Mouse (Mus musculus) brain, embryonic 14.5 days (tissue): ENCODE measurements around the gene Pcnp. TPM values are rescaled to one million over a fixed set of nuclear protein-coding genes. Genes with fewer than 3 reads are reported as not detected.
"Not testable (repeated sequence)": the region's sequence is repeated elsewhere in the genome, so short reads cannot be mapped to it uniquely, and the experiment has no call there.

Experiments
- DNase-seq: peaks from one replicate; pipeline ENCODE4 v3.0.0-alpha.2; 2011; ENCODE audit warnings: low read depth
- CTCF ChIP-seq: fragments of 200-500 bp; IDR thresholded peaks from 2 replicates; pipeline ENCODE4 v1.5.1; 2012; ENCODE audit warnings: inconsistent platforms, mild to moderate bottlenecking, moderate library complexity, borderline replicate concordance; ENCODE audit not compliant: insufficient read depth, insufficient read length; ENCODE audit errors: extremely low read depth
- POLR2A ChIP-seq: fragments of 200-500 bp; IDR thresholded peaks from 2 replicates; pipeline ENCODE4 v1.6.1; 2012; ENCODE audit warnings: mild to moderate bottlenecking, inconsistent platforms, borderline replicate concordance; ENCODE audit not compliant: poor library complexity, insufficient read depth, insufficient read length, severe bottlenecking; ENCODE audit errors: extremely low read depth
- polyA plus RNA-seq: library from polyadenylated mRNA; depleted of rRNA; stranded (reverse); fragments of >200 nt; gene quantifications from 2 replicates; pipeline ENCODE4 v1.2.3, GENCODE M21; 2012

The Pcnp gene
- polyA plus RNA-seq, 1 experiment = 88.9 TPM

DNA sequence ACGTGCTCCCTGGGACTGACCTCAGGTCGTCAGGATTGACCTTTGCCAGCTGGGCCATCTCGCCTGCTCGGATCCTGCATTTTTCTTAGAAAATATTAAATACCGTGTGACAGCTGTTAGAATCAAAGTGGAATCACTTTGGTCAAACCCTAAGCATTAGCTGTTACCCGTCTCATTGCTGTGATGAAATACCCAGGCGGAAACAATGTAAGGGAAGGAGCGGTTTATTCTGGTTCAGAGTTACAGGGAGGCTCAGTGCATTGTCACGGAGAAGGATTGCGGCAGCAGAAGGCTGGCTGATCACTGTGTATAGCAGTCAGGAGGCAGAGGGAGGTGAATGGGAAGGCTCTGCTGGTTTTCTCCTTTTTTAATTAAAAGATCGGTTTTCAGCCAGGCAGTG lies 33.4 kb upstream of the Pcnp start:
- no peak for TF ChIP-seq CTCF
- no peak for TF ChIP-seq POLR2A
- no peak for DNase-seq

DNA sequence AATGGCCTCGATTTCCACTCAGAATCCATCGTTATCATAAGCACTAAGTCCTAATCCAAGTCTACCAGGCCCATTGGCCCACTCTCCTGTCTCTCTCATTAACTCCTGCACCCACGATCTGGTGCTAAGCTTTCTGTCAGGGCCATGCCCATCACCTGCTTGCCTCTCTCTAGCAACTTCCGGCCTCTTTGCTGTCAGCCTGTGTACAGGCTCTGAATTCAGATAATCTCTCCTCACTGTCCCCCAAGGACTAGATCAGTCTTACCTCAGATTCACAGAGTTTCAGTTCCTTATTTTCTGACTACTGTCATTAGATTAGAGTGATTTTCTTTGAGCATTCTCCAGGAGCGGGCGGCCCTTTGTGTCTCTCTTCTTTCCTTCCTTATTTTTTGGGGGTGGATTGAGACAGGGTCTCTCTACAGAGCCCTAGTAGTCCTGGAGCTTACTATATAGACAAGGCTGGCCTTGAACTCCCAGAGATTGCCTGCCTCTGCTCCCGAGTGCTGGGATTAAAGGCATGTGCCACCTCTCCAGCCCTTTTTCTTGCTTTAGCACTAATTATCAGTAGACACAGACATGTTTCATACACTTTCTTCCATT lies 32.6 kb upstream of the Pcnp start:
- DNase-seq = no peak
- no peak for TF ChIP-seq CTCF
- TF ChIP-seq POLR2A = no peak

DNA sequence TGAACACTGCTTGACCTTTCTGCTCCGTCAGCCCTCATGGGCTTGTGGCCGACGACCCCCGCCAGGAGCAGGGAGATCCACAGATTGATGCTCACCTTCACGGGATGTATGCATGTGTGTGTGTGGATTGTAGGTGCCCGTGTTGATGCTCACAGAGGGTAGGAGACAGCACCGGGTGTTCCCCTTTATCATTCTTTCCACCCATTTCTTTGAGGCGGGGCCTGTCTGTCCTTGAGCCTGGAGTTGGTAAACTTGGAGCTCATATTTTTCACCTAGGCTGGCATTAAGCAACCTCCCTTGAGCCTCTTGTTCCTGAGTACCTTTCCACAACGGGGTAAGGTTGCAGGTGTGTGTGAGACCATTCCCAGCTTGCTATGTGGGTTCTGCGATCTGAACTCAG lies 28.6 kb upstream of the Pcnp start:
- TF ChIP-seq POLR2A (no peak), CTCF (no peak)
- DNase-seq = no peak

GRCm38 (mm10) chr16:56056944-56057590 lies 27.5 kb upstream of the Pcnp start:
- DNase-seq = peak; percentile 75
- TF ChIP-seq CTCF (no peak), POLR2A (no peak)

GRCm38 (mm10) chr16:56055911-56056310 lies 26.4 kb upstream of the Pcnp start:
- TF ChIP-seq POLR2A = no peak
- TF ChIP-seq CTCF = no peak
- no peak for DNase-seq

DNA sequence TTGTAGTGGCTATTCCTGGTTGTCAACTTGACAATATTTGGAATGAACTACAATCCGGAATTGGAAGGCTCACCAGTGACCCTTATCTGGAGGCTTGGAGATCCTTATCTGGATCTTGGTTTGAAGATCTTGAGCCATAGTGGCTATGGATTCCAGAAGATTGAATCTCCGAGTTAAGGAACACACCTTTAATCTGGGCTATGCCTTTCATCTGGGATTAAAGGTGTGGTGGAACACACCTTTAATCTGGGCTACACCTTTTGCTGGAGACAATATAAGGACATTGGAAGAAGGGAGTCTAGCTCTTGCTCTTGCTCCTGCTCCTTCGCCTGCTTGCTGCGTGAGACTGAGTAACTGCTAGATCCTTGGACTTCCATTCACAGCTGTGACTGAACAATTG lies 18.5 kb upstream of the Pcnp start, which contains the start of gene Senp7:
Senp7 (plus strand) TSS at position 301 of the 400 bp plus-strand sequence.
- not testable (repeated sequence) for DNase-seq

DNA sequence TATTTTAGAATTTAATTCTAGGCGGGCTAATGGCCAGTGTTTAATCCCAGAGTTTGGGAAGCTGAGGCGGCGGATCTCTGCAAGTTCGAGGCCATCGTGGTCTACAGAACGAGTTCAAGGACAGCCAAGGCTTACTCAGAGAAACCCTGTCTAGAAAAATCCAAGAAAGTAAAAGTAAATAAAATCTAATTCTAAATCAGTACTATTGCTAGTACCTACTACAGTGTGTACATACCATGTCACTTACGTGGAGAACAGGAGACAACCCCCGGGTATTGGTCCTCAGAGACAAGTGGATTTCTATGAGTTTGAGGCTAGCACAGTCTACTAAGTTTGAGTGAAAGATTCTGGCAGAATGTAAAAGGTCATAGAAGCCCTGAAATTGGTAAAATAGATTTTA lies 8.6 kb upstream of the Pcnp start:
- TF ChIP-seq CTCF = no peak
- no peak for TF ChIP-seq POLR2A
- no peak for DNase-seq

DNA sequence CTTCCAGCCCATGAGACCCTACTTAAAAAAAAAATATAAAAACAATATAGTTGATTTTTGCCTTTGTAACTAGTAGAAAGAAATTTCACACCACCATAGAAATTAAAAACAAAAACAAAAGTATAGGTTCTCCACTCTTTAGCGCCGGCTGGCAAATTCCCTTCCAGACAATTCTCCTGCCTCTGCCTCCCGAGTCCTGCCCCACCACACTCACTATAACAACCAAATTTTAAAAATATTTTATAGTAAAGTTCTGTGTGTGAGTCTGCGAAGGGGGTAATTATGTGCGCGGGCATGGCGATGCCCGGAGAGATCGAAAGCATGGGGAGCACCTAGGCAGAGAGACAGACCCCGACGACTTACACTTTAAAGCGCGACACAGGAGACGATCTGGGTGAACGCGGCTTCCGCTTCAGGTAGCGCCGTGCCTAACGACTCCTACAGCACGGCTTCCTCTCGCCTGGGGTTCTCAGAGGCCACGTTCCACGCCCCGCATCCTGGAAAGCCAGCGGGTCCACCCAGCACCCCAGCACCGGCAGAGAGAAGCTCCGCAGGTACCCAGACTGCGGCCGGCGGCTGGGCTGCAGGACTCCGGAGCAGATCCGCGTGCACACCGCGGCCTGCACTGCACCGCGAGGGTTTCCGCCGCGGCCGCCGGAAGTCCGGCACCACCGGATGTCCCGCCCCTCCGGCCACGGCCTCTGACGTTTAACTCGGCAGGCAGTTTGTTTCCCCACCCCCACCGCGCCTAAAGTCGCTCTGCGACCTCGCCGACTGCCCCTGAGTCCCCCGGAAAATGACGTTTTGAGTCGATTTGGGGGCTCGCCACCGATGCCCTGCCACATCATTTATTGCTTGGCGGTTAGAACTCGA lies 7.8 kb upstream of the Pcnp start, which contains the start of gene Trmt10c:
Trmt10c (minus strand) TSS at position 682 of the 873 bp plus-strand sequence.
- DNase-seq = peak; percentile 97
- no peak for TF ChIP-seq CTCF
- peak; percentile 91 for TF ChIP-seq POLR2A

DNA sequence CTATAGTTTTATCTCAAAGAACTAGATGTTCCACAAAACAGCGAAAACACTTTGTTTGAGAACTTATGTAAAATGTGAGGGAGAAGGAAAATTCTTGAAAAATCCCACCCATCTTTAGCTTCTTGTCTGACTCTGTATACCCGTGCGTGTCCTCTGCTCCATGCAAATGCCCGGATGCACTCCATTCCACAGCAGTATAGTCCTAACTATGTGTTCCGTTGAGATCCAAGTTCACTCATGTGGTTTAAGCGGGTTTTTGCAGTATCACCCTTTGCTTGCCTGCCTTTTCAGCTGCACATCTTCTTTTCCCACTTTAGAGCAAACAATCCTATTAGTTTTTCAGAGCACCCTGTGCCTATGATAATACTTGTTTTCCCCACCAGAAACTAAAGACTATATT lies 7.0 kb upstream of the Pcnp start:
- DNase-seq = no peak
- no peak for TF ChIP-seq POLR2A
- no peak for TF ChIP-seq CTCF

GRCm38 (mm10) chr16:56034566-56034965 lies 5.0 kb upstream of the Pcnp start:
- no peak for TF ChIP-seq CTCF
- no peak for DNase-seq

GRCm38 (mm10) chr16:56028722-56029551 lies 602 bp downstream of the Pcnp start:
- peak; percentile 70 for DNase-seq
- TF ChIP-seq POLR2A (0 out of 2 replicates have a peak, but pooled peaks have one; percentile 6), CTCF (no peak)
